Mouse (Mus musculus) lung, postnatal 0 days (tissue): Measurements from ENCODE around the gene Ifnar1. TPM values are rescaled to one million over a fixed set of nuclear protein-coding genes. Genes with fewer than 3 reads are reported as not detected.

Experiments
- ATAC-seq: fragments of 200-750 bp; cut with Nextera tagmentation; 2 replicates; pipeline ENCODE4 v1.8.0; 2017; ENCODE audit warnings: moderate library complexity
- DNase-seq: peaks from one replicate; pipeline ENCODE4 v3.0.0-alpha.2; 2016; ENCODE audit warnings: low spot score
- H3K27ac ChIP-seq: fragments of 300-500 bp; sonication (generic); 2 replicates; pipeline ENCODE4 v1.5.1; 2014; ENCODE audit warnings: antibody characterized with exemption, mild to moderate bottlenecking, low read length, mixed read lengths
- H3K27me3 ChIP-seq: fragments of 300-500 bp; sonication (generic); replicated peaks from 2 replicates; pipeline ENCODE4 v1.6.1; 2014; ENCODE audit warnings: low read length, mixed read lengths; ENCODE audit not compliant: insufficient read depth
- H3K36me3 ChIP-seq: fragments of 300-500 bp; sonication (generic); 2 replicates; pipeline ENCODE4 v1.6.1; 2014; ENCODE audit warnings: low read length, mixed read lengths; ENCODE audit not compliant: insufficient read depth
- H3K4me1 ChIP-seq: fragments of 300-500 bp; sonication (generic); 2 replicates; pipeline ENCODE4 v1.6.1; 2014; ENCODE audit warnings: antibody characterized with exemption, low read depth, low read length, mixed read lengths; ENCODE audit not compliant: insufficient read depth
- H3K4me2 ChIP-seq: fragments of 300-500 bp; sonication (generic); replicated peaks from 2 replicates; pipeline ENCODE4 v1.6.1; 2014; ENCODE audit warnings: low read depth, mild to moderate bottlenecking, low read length, moderate library complexity, mixed read lengths
- H3K4me3 ChIP-seq: fragments of 300-500 bp; sonication (generic); 2 replicates; pipeline ENCODE4 v1.5.1; 2014; ENCODE audit warnings: low read depth, low read length
- H3K9ac ChIP-seq: fragments of 300-500 bp; sonication (generic); replicated peaks from 2 replicates; pipeline ENCODE4 v1.6.1; 2014; ENCODE audit warnings: low read depth, mild to moderate bottlenecking
- H3K9me3 ChIP-seq: fragments of 300-500 bp; sonication (generic); 2 replicates; pipeline ENCODE4 v1.6.1; 2016; ENCODE audit warnings: low read length, mixed read lengths
- CTCF ChIP-seq: IDR thresholded peaks from 2 replicates; pipeline ENCODE4 v1.5.1; 2016; ENCODE audit warnings: antibody characterized with exemption, mild to moderate bottlenecking
- EP300 ChIP-seq: IDR thresholded peaks from 2 replicates; pipeline ENCODE4 v1.6.1; 2016; ENCODE audit warnings: antibody characterized with exemption, mild to moderate bottlenecking, control low read depth
- WGBS: fragments of 180-500 bp; shearing (Covaris S2); extraction: QIAGEN DNeasy Blood & Tissue Kit; methylation state at CpG from one replicate; pipeline ENCODE4 v1.1.7; 2014; 5-methylcytosine and 5-hydroxymethylcytosine counted together
- polyA plus RNA-seq: library from polyadenylated mRNA; unstranded; fragments of >200 nt; fragmentation: Nextera tagmentation; extraction: Ambion mirVana; gene quantifications from 2 replicates; pipeline ENCODE4 v1.2.1, GENCODE M21; 2015

Ifnar1 gene
- polyA plus RNA-seq, 1 experiment from 2014 or later: 40.3 TPM

DNA sequence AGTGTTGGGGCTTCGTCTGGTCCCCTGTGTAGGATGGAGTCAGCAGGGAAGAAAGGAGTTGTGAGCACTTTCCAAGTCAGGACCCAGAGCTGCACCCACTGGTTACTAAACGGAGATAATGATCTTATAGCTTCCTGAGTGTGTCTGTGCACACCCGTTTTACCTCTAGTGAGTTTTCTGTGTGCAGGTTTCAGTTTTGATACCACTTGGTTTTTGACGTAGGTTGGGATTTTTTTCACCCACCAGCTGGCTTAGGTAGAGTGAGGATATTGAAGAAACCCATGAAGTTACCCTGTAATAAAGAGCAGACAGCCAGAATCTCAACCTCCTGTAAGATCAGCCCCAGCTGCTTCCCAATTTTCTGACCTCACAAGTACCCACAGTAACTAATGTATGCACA lies 5.9 kb downstream of the Ifnar1 start:
- TF ChIP-seq CTCF: no peak
- no peak for TF ChIP-seq EP300
- Histone ChIP-seq H3K4me1 (0 out of 2 replicates have a peak, but pooled peaks cover 5% of the 10 kb centered on the region), H3K27ac (no peak overlapping the region), H3K36me3 (peaks cover 18% of the 10 kb centered on the region; the same call in 1 of the 2 replicates), H3K9ac (no peak overlapping the region), H3K9me3 (no peaks in the 10 kb centered on the region), H3K4me3 (no peak overlapping the region), H3K4me2 (no peak overlapping the region), H3K27me3 (no peaks in the 10 kb centered on the region)
- DNase-seq (no peak), ATAC-seq (no peak)
- WGBS: 75% methylated on average over 4 of the region's 4 CpGs

- no peaks in the 10 kb centered on the region for H3K4me1 ChIP-seq
- 77% methylated on average over 3 of the region's 3 CpGs for WGBS
- no peak overlapping the region for H3K27ac ChIP-seq
- no peak overlapping the region for H3K4me3 ChIP-seq
- H3K9ac ChIP-seq: no peak overlapping the region
- TF ChIP-seq CTCF: no peak
- no peak for TF ChIP-seq EP300
- H3K27me3 ChIP-seq: no peaks in the 10 kb centered on the region
- H3K9me3 ChIP-seq: no peaks in the 10 kb centered on the region
- peaks cover 23% of the 10 kb centered on the region; the same call in 1 of the 2 replicates for H3K36me3 ChIP-seq
- no peak for ATAC-seq
- no peak overlapping the region for H3K4me2 ChIP-seq
- no peak for DNase-seq
Measured at GRCm38 (mm10) chr16:91491473-91491872, 6.4 kb downstream of the Ifnar1 start.

DNA sequence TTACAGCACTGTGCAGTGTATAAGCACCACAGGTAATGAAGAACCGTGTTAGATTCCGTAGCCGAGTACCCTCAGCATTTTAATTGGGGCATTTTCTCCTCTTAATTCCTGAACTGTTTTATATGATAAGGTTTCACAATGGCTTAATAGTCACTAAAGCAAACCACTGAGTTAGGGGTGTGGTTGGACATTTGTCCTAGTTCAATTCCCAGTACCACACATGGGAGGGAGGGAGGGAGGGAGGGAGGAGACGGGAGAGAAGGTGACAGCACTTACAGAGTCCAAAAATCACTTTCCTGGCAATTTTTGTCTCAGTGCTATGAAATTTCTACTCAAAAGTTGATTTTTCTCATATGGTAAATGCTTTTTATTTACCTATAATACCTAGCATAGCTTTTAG lies 10.5 kb downstream of the Ifnar1 start:
- Histone ChIP-seq H3K27me3 (no peaks in the 10 kb centered on the region), H3K4me1 (no peaks in the 10 kb centered on the region), H3K4me2 (no peak overlapping the region), H3K4me3 (no peak overlapping the region), H3K9ac (no peak overlapping the region), H3K9me3 (no peaks in the 10 kb centered on the region), H3K36me3 (peaks cover 33% of the 10 kb centered on the region; the same call in 1 of the 2 replicates), H3K27ac (no peak overlapping the region)
- TF ChIP-seq CTCF: no peak
- TF ChIP-seq EP300: no peak
- 87% methylated on average over 4 of the region's 4 CpGs for WGBS
- ATAC-seq (no peak), DNase-seq (no peak)

DNA sequence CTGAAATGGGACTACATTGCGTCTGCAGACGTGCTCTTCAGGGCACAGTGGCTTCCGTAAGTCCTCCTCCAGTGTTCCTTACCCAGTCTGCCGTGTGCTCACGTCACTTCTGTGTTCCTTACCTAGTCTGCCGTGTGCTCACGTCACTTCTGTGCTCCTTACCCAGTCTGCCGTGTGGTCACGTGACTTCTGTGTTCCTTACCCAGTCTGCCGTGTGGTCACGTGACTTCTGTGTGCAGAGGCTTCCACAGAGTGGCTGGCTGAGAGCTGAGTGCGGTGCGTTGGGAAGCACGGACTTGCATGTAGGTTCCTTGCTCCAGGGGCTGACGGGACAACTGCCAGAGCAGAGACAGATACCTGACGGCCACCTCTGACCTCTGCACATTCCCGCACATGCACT lies 11.2 kb downstream of the Ifnar1 start:
- no peaks in the 10 kb centered on the region for H3K27me3 ChIP-seq
- H3K27ac ChIP-seq: no peak overlapping the region
- no peaks in the 10 kb centered on the region for H3K9me3 ChIP-seq
- no peak overlapping the region for H3K4me2 ChIP-seq
- WGBS: 89% methylated on average over 17 of the region's 17 CpGs
- DNase-seq (no peak), ATAC-seq (no peak)
- peaks cover 40% of the 10 kb centered on the region; the same call in 1 of the 2 replicates for H3K36me3 ChIP-seq
- TF ChIP-seq EP300: no peak
- H3K4me1 ChIP-seq: no peaks in the 10 kb centered on the region
- H3K9ac ChIP-seq: no peak overlapping the region
- H3K4me3 ChIP-seq: no peak overlapping the region

GRCm38 (mm10) chr16:91496766-91497165 lies 11.7 kb downstream of the Ifnar1 start:
- ATAC-seq: no peak
- no peak overlapping the region for H3K27ac ChIP-seq
- H3K36me3 ChIP-seq: peaks cover 46% of the 10 kb centered on the region; the same call in 1 of the 2 replicates
- no peak for DNase-seq
- H3K9me3 ChIP-seq: no peaks in the 10 kb centered on the region
- 88% methylated on average over 3 of the region's 3 CpGs for WGBS
- no peak overlapping the region for H3K4me3 ChIP-seq
- TF ChIP-seq EP300: no peak
- TF ChIP-seq CTCF: no peak
- H3K27me3 ChIP-seq: no peaks in the 10 kb centered on the region
- no peak overlapping the region for H3K4me2 ChIP-seq
- H3K4me1 ChIP-seq: no peaks in the 10 kb centered on the region
- no peak overlapping the region for H3K9ac ChIP-seq

DNA sequence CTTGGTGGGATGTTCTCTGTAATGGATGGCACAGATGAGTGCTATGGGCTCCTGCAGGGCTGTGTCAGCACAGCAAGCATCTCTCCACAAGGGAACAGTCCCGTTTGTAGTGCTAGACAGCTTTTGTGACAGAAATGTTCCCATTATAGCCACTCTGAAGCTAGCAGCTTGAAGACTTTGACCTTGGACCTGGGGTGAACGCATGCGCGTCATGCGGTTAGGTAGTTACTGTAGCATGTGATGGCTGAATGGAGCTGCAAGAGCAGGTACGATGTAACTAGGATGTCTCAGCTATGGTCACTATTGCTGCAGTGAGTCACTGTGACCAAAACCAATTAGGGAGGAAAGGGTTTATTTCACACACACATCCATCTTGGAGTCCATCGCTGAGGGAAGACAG lies 13.0 kb downstream of the Ifnar1 start:
- Histone ChIP-seq H3K9me3 (no peaks in the 10 kb centered on the region), H3K27ac (no peak overlapping the region), H3K36me3 (peaks cover 48% of the 10 kb centered on the region; the same call in 1 of the 2 replicates), H3K27me3 (no peaks in the 10 kb centered on the region), H3K4me3 (no peak overlapping the region), H3K9ac (no peak overlapping the region), H3K4me2 (no peak overlapping the region), H3K4me1 (no peaks in the 10 kb centered on the region)
- ATAC-seq: no peak
- 92% methylated on average over 7 of the region's 7 CpGs for WGBS
- no peak for TF ChIP-seq EP300
- no peak for TF ChIP-seq CTCF
- no peak for DNase-seq

GRCm38 (mm10) chr16:91504701-91505100 lies 19.7 kb downstream of the Ifnar1 start:
- Histone ChIP-seq H3K27ac (no peak overlapping the region), H3K9me3 (no peaks in the 10 kb centered on the region), H3K4me3 (no peak overlapping the region), H3K36me3 (peaks cover 61% of the 10 kb centered on the region), H3K4me2 (no peak overlapping the region), H3K9ac (no peak overlapping the region), H3K27me3 (no peaks in the 10 kb centered on the region), H3K4me1 (no peaks in the 10 kb centered on the region)
- TF ChIP-seq EP300: no peak
- TF ChIP-seq CTCF: no peak
- WGBS: 92% methylated on average over 7 of the region's 7 CpGs
- no peak for DNase-seq
- ATAC-seq: no peak
